Mouse (Mus musculus): Measurements from ENCODE around the gene Gm11236.
"Not testable (repeated sequence)": the region's sequence is repeated elsewhere in the genome, so short reads cannot be mapped to it uniquely, and the experiment has no call there.

DNA sequence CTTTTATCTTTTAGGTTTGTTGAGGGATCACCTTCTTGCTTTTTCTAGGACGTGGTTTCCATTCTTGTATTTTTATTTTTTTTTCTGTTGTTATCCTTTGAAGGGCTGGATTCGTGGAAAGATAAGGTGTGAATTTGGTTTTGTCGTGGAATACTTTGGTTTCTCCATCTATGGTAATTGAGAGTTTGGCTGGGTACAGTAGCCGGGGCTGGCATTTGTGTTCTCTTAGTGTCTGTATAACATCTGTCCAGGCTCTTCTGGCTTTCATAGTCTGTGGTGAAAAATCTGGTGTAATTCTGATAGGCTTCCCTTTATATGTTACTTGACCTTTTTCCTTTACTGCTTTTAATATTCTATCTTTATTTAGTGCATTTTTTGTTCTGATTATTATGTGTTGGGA is 23.9 kb downstream of the Gm11236 start:
- not testable (repeated sequence) for TF ChIP-seq CTCF (IDR thresholded peaks at IDR 0.05; ENCODE audit: control insufficient read depth, insufficient read depth, low read length); POLR2A (IDR thresholded peaks at IDR 0.05; ENCODE audit: borderline replicate concordance, control insufficient read depth, low read depth, low read length)
